Mouse (Mus musculus) liver, adult 2 months (tissue): ENCODE measurements at regions not wholly inside any gene's neighbourhood (a gene's known extent, or its start where the extent isn't known, plus 50 kb on each side); places are given as distances from the start of the nearest gene placed in this dataset.

Source experiments
- DNase-seq: peaks from one replicate; pipeline ENCODE4 v3.0.0-alpha.2; 2011; ENCODE audit warnings: low read depth, low spot score; ENCODE audit errors: extremely low read depth
- H3K27ac ChIP-seq: fragments of 200-500 bp; replicated peaks from 2 replicates; pipeline ENCODE4 v1.5.1; 2012; ENCODE audit warnings: low read depth, mild to moderate bottlenecking, control low read depth, inconsistent platforms, low read length; ENCODE audit not compliant: insufficient read depth
- H3K27me3 ChIP-seq: fragments of 200-500 bp; 2 replicates; pipeline ENCODE4 v1.6.1; 2012; ENCODE audit warnings: mild to moderate bottlenecking, moderate library complexity, low read length, inconsistent platforms; ENCODE audit not compliant: control insufficient read depth, insufficient read depth
- H3K36me3 ChIP-seq: fragments of 200-500 bp; 2 replicates; pipeline ENCODE4 v1.6.1; 2012; ENCODE audit warnings: low read length, inconsistent platforms; ENCODE audit not compliant: control insufficient read depth, insufficient read depth
- H3K4me1 ChIP-seq: fragments of 200-500 bp; 2 replicates; pipeline ENCODE4 v1.6.1; 2011; ENCODE audit warnings: low read length; ENCODE audit not compliant: control insufficient read depth, insufficient read depth
- H3K4me3 ChIP-seq: fragments of 200-500 bp; 2 replicates; pipeline ENCODE4 v1.5.1; 2011; ENCODE audit warnings: low read depth, mild to moderate bottlenecking, control low read depth, low read length, moderate library complexity; ENCODE audit not compliant: insufficient read depth
- H3K79me2 ChIP-seq: fragments of 200-500 bp; 2 replicates; pipeline ENCODE4 v1.6.1; 2012; ENCODE audit warnings: inconsistent platforms, mild to moderate bottlenecking, low read length, moderate library complexity; ENCODE audit not compliant: control insufficient read depth, insufficient read depth
- H3K9ac ChIP-seq: fragments of 200-500 bp; 2 replicates; pipeline ENCODE4 v1.6.1; 2012; ENCODE audit warnings: low read depth, mild to moderate bottlenecking, control low read depth, inconsistent platforms, low read length
- CTCF ChIP-seq: fragments of 200-500 bp; IDR thresholded peaks from 2 replicates; pipeline ENCODE4 v1.5.1; 2011; ENCODE audit warnings: low read depth, low read length, control low read depth
- POLR2A ChIP-seq: fragments of 200-500 bp; IDR thresholded peaks from 2 replicates; pipeline ENCODE4 v1.6.1; 2011; ENCODE audit warnings: low read length, control low read depth; ENCODE audit not compliant: insufficient read depth; ENCODE audit errors: extremely low read depth
- WGBS: fragments of 180-500 bp; shearing (Covaris S2); methylation state at CpG from one replicate; pipeline ENCODE4 v1.1.7; 2018; 5-methylcytosine and 5-hydroxymethylcytosine counted together

DNA sequence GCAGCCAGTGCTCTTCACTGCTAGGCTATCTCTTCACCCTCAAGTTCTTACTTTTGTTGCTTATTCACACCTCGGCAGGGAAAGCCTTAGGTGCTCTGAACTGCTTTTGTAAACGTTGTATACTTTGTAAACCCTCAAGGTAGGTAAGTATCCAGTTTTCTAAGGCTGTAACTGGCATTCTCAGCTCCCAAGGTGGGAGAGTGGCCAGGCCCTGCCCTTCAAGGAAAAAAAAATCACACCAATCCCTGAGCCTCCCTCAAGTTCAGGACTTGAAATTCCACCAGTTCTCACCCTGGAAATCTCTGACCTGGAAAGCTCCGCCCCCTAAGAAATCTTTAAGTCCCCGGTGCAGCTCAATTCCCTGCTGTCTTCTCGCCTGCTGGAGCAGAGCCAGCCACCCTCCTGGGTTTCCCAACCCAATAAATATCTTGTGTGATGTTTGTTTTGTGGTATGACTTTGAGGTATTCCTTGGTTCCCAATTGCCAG is 188.9 kb downstream of the Unc5cl start:
- Histone ChIP-seq H3K9ac (no peak overlapping the region), H3K27ac (no peak overlapping the region), H3K36me3 (no peaks in the 10 kb centered on the region), H3K4me3 (no peak overlapping the region), H3K79me2 (no peaks in the 10 kb centered on the region), H3K27me3 (no peaks in the 10 kb centered on the region), H3K4me1 (no peaks in the 10 kb centered on the region)
- WGBS = 27% methylated on average over 5 of the region's 5 CpGs
- no peak for TF ChIP-seq POLR2A
- no peak for TF ChIP-seq CTCF
- DNase-seq = no peak

DNA sequence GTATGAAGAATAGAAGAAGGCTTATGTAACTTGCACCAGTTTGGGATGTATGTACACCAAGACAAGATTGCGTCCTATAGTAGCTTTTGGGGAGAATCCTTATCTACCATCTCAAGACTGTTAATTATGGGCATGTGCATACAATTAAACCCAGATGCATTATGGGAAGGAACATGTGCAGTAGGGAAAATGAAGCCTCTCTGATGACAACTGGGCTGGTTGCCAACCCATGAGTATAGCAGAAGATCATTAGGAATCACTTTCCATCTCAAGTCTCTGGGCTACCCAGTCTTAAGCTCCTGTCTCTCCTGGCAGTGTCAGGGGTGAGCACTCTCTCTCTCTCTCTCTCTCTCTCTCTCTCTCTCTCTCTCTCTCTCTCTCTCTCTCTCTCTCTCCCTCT is 190.4 kb downstream of the Unc5cl start:
- TF ChIP-seq POLR2A (no peak), CTCF (no peak)
- Histone ChIP-seq H3K27me3 (no peaks in the 10 kb centered on the region), H3K4me3 (no peak overlapping the region), H3K27ac (no peak overlapping the region), H3K4me1 (no peaks in the 10 kb centered on the region), H3K36me3 (no peaks in the 10 kb centered on the region), H3K79me2 (no peaks in the 10 kb centered on the region), H3K9ac (no peak overlapping the region)
- 98% methylated on average over 1 of the region's 1 CpGs for WGBS
- no peak for DNase-seq

DNA sequence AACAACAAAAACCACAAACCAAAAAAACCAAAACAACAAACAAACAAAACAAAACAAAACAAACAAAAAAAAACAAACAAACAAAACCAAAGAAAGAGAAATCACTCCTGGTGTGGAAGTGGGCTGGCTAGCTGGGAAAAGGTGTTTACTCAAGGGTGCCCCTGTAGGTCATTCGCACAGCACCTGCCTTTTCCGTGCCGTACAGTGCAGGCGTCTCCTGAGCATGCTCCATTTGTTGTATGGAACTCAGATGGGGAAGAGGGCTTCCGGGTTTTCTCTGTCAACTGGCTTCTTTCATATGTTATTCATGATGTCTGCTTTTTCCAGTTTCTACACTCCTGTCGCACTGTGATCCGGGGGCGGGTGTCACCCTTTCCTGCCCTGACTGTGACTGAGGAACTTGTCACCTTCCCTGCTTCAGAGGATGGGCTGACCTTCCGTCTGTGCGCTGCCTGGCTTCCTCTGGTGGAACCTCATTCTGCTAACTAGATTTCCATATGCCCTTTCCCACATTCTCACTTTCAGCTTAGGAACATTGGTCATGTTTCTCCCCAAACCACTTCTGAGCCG is 192.0 kb downstream of the Unc5cl start:
- no peak for DNase-seq
- Histone ChIP-seq H3K36me3 (no peaks in the 10 kb centered on the region), H3K9ac (no peak overlapping the region), H3K4me3 (no peak overlapping the region), H3K79me2 (no peaks in the 10 kb centered on the region), H3K27me3 (no peaks in the 10 kb centered on the region), H3K4me1 (no peaks in the 10 kb centered on the region), H3K27ac (no peak overlapping the region)
- TF ChIP-seq POLR2A (no peak), CTCF (no peak)
- WGBS = 51% methylated on average over 11 of the region's 11 CpGs

DNA sequence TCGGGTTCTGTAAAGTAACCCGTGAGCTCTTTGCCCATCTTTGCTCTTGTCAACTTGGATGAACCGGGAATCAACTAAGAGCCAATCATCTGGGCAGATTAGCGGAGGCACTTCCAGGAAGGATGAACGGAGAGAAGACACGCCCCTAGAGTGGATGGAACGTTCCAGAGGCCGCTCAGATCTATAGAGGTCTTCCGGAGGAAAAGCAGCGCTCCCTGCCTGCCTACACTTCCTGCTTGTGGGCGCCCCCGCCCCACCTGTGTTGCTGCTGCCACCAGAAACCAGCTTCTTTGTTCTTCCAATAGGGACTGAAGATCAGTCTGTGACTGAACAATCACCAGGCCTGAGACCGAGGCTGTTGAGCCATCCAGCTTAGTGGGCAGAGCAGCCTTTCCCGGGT is 192.7 kb downstream of the Unc5cl start:
- DNase-seq = no peak
- H3K4me1 ChIP-seq = no peaks in the 10 kb centered on the region
- H3K27ac ChIP-seq = no peak overlapping the region
- TF ChIP-seq CTCF (no peak), POLR2A (no peak)
- no peaks in the 10 kb centered on the region for H3K27me3 ChIP-seq
- no peaks in the 10 kb centered on the region for H3K36me3 ChIP-seq
- no peaks in the 10 kb centered on the region for H3K79me2 ChIP-seq
- H3K9ac ChIP-seq = no peak overlapping the region
- WGBS = 44% methylated on average over 14 of the region's 14 CpGs
- no peak overlapping the region for H3K4me3 ChIP-seq

DNA sequence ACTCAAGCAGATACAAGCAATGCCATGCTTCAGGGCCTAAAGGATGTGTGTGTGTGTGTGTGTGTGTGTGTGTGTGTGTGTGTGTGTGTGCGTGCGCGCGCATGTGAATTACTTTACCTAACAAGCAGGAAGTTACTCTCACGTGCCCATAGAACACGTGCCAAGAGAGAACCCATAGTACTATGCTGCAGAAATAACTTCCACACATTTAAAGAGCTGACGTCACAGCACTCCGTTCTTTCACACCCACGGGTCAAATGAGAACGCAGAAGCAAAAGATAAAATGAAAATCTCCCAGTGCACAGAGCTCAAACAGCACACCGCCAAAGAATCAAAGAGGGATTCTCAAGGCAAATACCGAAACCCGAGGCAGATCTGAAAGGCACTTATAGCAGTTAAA is 195.9 kb downstream of the Unc5cl start:
- H3K9ac ChIP-seq = no peak overlapping the region
- no peak overlapping the region for H3K27ac ChIP-seq
- WGBS = 82% methylated on average over 13 of the region's 13 CpGs

DNA sequence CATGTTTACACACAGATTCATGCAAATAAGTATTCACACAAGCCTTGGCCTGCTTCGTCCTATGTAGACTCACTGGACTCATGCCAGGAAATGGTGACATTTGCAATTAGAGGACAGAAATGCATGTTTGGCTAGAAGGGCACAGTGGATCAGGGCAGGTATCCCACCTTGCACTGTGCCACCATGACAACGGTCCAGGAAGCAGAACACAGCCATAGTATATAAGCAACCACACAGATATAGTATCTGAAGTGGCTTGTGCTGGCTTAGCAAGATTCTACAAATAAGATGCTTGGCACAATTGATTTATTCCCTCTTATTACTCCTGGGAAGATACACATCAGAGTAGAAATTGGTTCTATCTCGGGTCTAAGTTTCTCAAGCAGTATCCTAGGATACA is 218.0 kb downstream of the Unc5cl start:
- TF ChIP-seq CTCF = no peak
- TF ChIP-seq POLR2A = no peak
- Histone ChIP-seq H3K27me3 (no peaks in the 10 kb centered on the region), H3K79me2 (no peaks in the 10 kb centered on the region), H3K27ac (no peak overlapping the region), H3K4me3 (no peak overlapping the region), H3K9ac (no peak overlapping the region), H3K4me1 (no peaks in the 10 kb centered on the region), H3K36me3 (no peaks in the 10 kb centered on the region)
- no peak for DNase-seq
- WGBS = 75% methylated on average over 3 of the region's 3 CpGs

More for the DNA sequence above, 195.9 kb downstream of the Unc5cl start:
- Histone ChIP-seq H3K79me2 (no peaks in the 10 kb centered on the region), H3K4me3 (no peak overlapping the region), H3K4me1 (no peaks in the 10 kb centered on the region), H3K36me3 (no peaks in the 10 kb centered on the region), H3K27me3 (no peaks in the 10 kb centered on the region)
- no peak for DNase-seq
- TF ChIP-seq CTCF (no peak), POLR2A (no peak)
